Mouse (Mus musculus): ENCODE results near the gene Dnajc11.

The Dnajc11 gene

DNA sequence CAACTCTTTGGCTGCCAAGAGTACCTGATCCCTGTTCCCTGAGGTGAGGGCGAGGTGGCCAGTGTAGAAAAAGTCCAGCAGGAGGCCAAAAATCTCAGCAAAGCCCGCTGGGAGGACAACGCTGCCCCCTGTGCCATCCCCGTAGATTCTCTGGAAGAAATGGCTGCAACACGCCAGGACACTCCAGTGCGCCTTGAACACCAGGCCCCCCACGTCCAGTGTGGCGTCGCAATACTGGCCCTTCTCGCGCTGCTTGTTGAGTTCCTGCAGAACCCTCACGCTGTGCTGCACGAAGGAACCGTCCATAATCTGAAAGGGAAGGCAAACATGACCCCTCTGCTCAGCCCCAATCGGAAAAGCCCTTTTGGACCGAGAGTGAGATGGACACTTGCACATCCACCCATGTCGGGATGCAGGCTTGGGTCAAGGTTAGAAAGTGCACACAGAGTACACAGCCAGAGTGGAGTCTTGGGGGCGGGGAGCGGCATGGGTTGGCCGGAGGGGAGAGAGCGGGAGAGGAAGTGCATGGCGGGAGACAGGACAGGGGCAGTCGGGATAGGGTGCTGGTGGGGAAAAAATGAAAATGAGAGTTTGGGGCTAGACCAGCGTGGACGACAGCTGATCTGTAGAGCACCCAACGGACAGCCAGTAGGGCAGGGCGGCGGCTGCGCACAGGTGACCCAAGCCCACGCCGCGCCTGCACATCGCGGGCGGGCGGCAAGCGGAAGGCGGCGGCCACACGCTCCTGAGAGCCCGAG lies 93.4 kb downstream of the Dnajc11 start:
- in situ Hi-C loops (cut with MboI; ENCODE audit: unreplicated experiment in 2 of 2), result loop anchor here (5.0 kb wide), 1 partner anchor 45 kb away; no protein-coding TSS in a partner anchor

DNA sequence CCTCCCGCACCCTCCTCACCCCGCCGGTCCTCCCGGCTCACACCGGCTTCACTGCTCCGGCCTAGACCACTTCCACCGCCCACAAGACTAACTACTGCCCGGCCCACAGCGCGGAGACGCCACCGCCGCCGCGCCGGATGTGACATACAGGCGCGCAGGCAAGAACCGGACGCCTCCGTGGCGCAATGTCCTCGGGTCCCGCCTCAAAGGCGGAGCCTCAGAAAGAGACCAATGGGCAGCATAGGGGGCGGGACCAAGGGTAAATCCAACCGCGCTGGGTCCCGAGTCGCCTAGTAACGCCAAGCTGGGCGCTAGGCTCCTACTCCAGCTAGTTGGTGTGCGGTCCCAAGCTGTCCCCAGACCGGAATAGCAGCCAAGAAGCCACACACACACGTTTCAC lies 94.0 kb downstream of the Dnajc11 start, which contains the start of gene Zbtb48:
Gene Zbtb48, minus strand, starts transcription at position 148 of the 400 bp plus-strand sequence.
- in situ Hi-C loops (cut with MboI; ENCODE audit: unreplicated experiment in 2 of 2), result loop anchor here (5.0 kb wide), 1 partner anchor 45 kb away; no protein-coding TSS in a partner anchor

DNA sequence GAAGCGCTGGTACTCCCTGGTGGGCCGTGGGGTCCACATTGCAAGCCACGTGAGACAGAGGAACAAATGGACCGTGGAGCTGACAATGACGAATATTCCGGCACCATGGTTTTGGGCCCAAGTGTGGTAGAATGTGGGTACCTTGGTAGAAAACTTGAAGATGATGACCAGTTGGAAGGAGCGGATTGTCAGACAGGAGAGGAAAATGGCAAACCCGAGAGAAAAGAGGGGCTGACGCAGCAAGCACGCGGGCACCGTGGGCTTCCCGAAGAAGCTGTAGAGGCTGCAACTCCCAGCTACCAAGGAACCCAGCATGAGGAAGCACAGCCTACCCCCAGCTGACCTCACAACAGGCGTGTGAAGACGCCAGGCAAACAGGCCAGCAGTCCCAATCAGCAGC lies 95.0 kb downstream of the Dnajc11 start:
- in situ Hi-C loops (cut with MboI; ENCODE audit: unreplicated experiment in 2 of 2), result loop anchor here (5.0 kb wide), 1 partner anchor 46 kb away; no protein-coding TSS in a partner anchor

DNA sequence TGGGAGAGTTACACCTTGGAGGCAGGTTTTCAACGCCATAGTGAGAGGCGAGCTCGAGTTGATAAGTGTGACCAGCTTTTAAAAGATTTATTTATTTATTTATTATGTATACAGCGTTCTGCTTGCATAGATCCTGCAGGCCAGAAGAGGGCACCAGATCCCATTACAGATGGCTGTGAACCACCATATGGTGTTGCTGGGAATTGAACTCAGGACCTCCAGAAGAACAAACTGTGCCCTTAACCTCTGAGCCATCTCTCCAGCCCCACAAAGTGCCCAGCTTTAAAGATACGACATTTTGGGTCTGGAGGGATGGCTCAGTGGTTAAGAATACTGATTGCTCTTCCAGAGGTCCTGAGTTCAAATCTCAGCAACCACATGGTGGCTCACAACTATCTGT lies 95.6 kb downstream of the Dnajc11 start:
- in situ Hi-C loops (cut with MboI; ENCODE audit: unreplicated experiment in 2 of 2), result loop anchor here (5.0 kb wide), 1 partner anchor 47 kb away; no protein-coding TSS in a partner anchor

DNA sequence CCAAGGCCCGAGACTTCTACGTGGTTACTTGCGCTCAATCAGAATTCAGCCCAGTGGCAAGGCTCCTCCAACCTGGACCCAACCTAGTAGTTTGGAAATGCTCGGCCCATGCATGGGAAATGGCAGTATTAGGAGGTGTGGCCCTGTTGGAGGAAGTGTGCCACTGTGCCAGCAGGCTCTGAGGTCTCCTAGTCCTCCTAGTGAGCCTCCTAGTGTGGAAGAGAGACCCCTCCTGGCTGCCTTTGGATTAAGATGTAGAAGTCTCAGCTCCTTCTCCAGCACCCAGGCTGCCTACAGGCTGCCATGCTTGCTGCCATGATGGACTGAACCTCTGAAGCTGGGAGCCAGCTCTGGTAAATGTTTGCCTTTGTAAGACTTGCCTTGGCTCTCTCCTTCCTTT lies 96.5 kb downstream of the Dnajc11 start:
- in situ Hi-C loops (cut with MboI; ENCODE audit: unreplicated experiment in 2 of 2), result loop anchor here (5.0 to 10.0 kb wide), 2 partner anchors 48 to 65 kb away; no protein-coding TSS in a partner anchor

Data from v-Abl transformed pro-B cells (cell line).